Mouse (Mus musculus) ES-Bruce4 (cell line): ENCODE results near the gene Ddc. TPM values are rescaled to one million over a fixed set of nuclear protein-coding genes. Genes with fewer than 3 reads are reported as not detected.

Experiments used
- H3K27ac ChIP-seq: 2 replicates; pipeline ENCODE4 v1.5.1; 2012; ENCODE audit warnings: low read length, inconsistent platforms; ENCODE audit not compliant: insufficient read depth
- H3K27me3 ChIP-seq: 2 replicates; pipeline ENCODE4 v1.6.1; 2012; ENCODE audit warnings: mild to moderate bottlenecking, low read length, inconsistent platforms; ENCODE audit not compliant: control insufficient read depth, poor library complexity, insufficient read depth, severe bottlenecking
- H3K36me3 ChIP-seq: 2 replicates; pipeline ENCODE4 v1.6.1; 2012; ENCODE audit warnings: inconsistent platforms, mild to moderate bottlenecking, low read length, moderate library complexity; ENCODE audit not compliant: control insufficient read depth, poor library complexity, insufficient read depth, severe bottlenecking
- H3K4me1 ChIP-seq: one replicate; pipeline ENCODE4 v1.8.1; 2011; ENCODE audit warnings: low read length; ENCODE audit not compliant: control insufficient read depth, insufficient read depth
- H3K4me3 ChIP-seq: 2 replicates; pipeline ENCODE4 v1.5.1; 2011; ENCODE audit warnings: low read depth, mild to moderate bottlenecking, low read length
- H3K9ac ChIP-seq: 2 replicates; pipeline ENCODE4 v1.6.1; 2012; ENCODE audit warnings: low read depth, mild to moderate bottlenecking, inconsistent platforms; ENCODE audit not compliant: poor library complexity, severe bottlenecking
- H3K9me3 ChIP-seq: replicated peaks from 2 replicates; pipeline ENCODE4 v1.6.1; 2012; ENCODE audit warnings: mild to moderate bottlenecking, low read length, inconsistent platforms; ENCODE audit not compliant: control insufficient read depth, poor library complexity, insufficient read depth, severe bottlenecking
- CTCF ChIP-seq: IDR thresholded peaks from one replicate; pipeline ENCODE4 v1.8.1; 2011; ENCODE audit warnings: low read depth, low read length
- EP300 ChIP-seq: IDR thresholded peaks from 2 replicates; pipeline ENCODE4 v1.6.1; 2011; ENCODE audit warnings: low read depth, low read length; ENCODE audit not compliant: insufficient read depth
- POLR2A ChIP-seq: IDR thresholded peaks from one replicate; pipeline ENCODE4 v1.8.1; 2011; ENCODE audit warnings: low read length; ENCODE audit not compliant: insufficient read depth
- polyA plus RNA-seq: library from polyadenylated mRNA; stranded (reverse); fragments of >200 nt; gene quantifications from 2 replicates; pipeline ENCODE4 v1.2.4, GENCODE M21; 2011; ENCODE audit warnings: low read depth; ENCODE audit not compliant: missing spikeins, insufficient read depth, insufficient read length

The Ddc gene
- polyA plus RNA-seq, 1 experiment = 7.0 TPM

GRCm38 (mm10) chr11:11772196-11772595, 125.7 kb downstream of the Ddc start:
- no peak for TF ChIP-seq EP300
- no peak for TF ChIP-seq CTCF
- TF ChIP-seq POLR2A = no peak
- Histone ChIP-seq H3K9ac (no peak overlapping the region), H3K4me3 (no peak overlapping the region), H3K9me3 (no peaks in the 10 kb centered on the region), H3K27me3 (peaks cover 3% of the 10 kb centered on the region; the same call in 1 of the 2 replicates), H3K27ac (no peak overlapping the region), H3K4me1 (no peaks in the 10 kb centered on the region), H3K36me3 (no peaks in the 10 kb centered on the region)

- Histone ChIP-seq H3K9ac (no peak overlapping the region), H3K36me3 (no peaks in the 10 kb centered on the region), H3K4me3 (no peak overlapping the region), H3K4me1 (no peaks in the 10 kb centered on the region), H3K27ac (no peak overlapping the region), H3K27me3 (peaks cover 3% of the 10 kb centered on the region; the same call in 1 of the 2 replicates), H3K9me3 (peaks cover 3% of the 10 kb centered on the region; the same call in 1 of the 2 replicates)
- TF ChIP-seq EP300 (no peak), CTCF (no peak), POLR2A (no peak)
These were observed 127.3 kb downstream of the Ddc start for GRCm38 (mm10) chr11:11770691-11771090.

- H3K4me1 ChIP-seq = no peaks in the 10 kb centered on the region
These were observed 128.7 kb downstream of the Ddc start for GRCm38 (mm10) chr11:11769281-11769680.

GRCm38 (mm10) chr11:11768057-11768456, 129.9 kb downstream of the Ddc start:
- Histone ChIP-seq H3K27me3 (peaks cover 3% of the 10 kb centered on the region; the same call in 1 of the 2 replicates), H3K4me1 (no peaks in the 10 kb centered on the region), H3K4me3 (no peak overlapping the region), H3K36me3 (no peaks in the 10 kb centered on the region), H3K27ac (no peak overlapping the region), H3K9ac (no peak overlapping the region), H3K9me3 (peaks cover 3% of the 10 kb centered on the region; the same call in 1 of the 2 replicates)
- TF ChIP-seq CTCF (no peak), POLR2A (no peak), EP300 (no peak)

More at GRCm38 (mm10) chr11:11769281-11769680, 128.7 kb downstream of the Ddc start:
- no peak for TF ChIP-seq EP300
- TF ChIP-seq POLR2A = no peak
- TF ChIP-seq CTCF = no peak
- Histone ChIP-seq H3K4me3 (no peak overlapping the region), H3K9ac (no peak overlapping the region), H3K9me3 (peaks cover 3% of the 10 kb centered on the region; the same call in 1 of the 2 replicates), H3K36me3 (no peaks in the 10 kb centered on the region), H3K27ac (no peak overlapping the region), H3K27me3 (peaks cover 3% of the 10 kb centered on the region; the same call in 1 of the 2 replicates)

- H3K4me3 ChIP-seq = no peak overlapping the region
- no peak overlapping the region for H3K9ac ChIP-seq
- TF ChIP-seq EP300 (no peak), POLR2A (no peak), CTCF (no peak)
These were observed 131.2 kb downstream of the Ddc start for GRCm38 (mm10) chr11:11766736-11767135.

GRCm38 (mm10) chr11:11766105-11766504, 131.8 kb downstream of the Ddc start:
- H3K4me1 ChIP-seq = no peaks in the 10 kb centered on the region
- no peak overlapping the region for H3K4me3 ChIP-seq
- H3K9me3 ChIP-seq = peaks cover 3% of the 10 kb centered on the region; the same call in 1 of the 2 replicates
- H3K9ac ChIP-seq = no peak overlapping the region
- TF ChIP-seq POLR2A (no peak), EP300 (no peak), CTCF (no peak)
- no peaks in the 10 kb centered on the region for H3K36me3 ChIP-seq
- H3K27me3 ChIP-seq = peaks cover 3% of the 10 kb centered on the region; the same call in 1 of the 2 replicates
- H3K27ac ChIP-seq = no peak overlapping the region

More at GRCm38 (mm10) chr11:11766736-11767135, 131.2 kb downstream of the Ddc start:
- H3K27ac ChIP-seq = no peak overlapping the region
- peaks cover 3% of the 10 kb centered on the region; the same call in 1 of the 2 replicates for H3K27me3 ChIP-seq
- peaks cover 3% of the 10 kb centered on the region; the same call in 1 of the 2 replicates for H3K9me3 ChIP-seq
- no peaks in the 10 kb centered on the region for H3K4me1 ChIP-seq
- no peaks in the 10 kb centered on the region for H3K36me3 ChIP-seq
